Mouse (Mus musculus): Measurements from ENCODE around the gene Cryaa.

DNA sequence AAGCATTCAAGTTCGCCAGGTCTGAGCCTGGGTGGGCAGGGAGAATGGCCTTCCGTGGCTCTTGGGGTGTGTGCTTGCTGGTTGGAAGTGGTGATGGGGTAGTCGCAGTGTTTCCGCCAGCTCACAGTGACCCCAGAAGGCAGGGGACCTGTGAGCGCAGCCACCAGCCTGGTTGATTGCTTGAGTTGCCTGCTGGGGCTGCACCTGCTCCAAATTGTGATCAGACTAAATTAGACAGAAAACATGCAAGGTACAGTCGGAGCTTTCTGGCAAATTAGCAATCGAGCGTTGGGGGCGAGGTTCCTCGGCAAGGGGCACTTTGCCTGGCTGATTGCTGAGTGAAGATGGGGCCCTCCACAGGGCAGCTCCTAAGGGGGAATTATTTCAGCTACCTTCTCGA, 20.7 kb downstream of the Cryaa start:
- no peak for TF ChIP-seq CTCF (IDR thresholded peaks at IDR 0.05; ENCODE audit: control insufficient read depth, insufficient read depth, low read length)
- no peak for TF ChIP-seq POLR2A (IDR thresholded peaks at IDR 0.05; ENCODE audit: borderline replicate concordance, control insufficient read depth, low read depth, low read length)

All from bone marrow, adult 2 months (tissue).